Mouse (Mus musculus): Measurements from ENCODE around the gene A230050P20Rik. TPM values are rescaled to one million over a fixed set of nuclear protein-coding genes. Genes with fewer than 3 reads are reported as not detected.

A230050P20Rik gene
- polyA plus RNA-seq, 1 experiment from 2014 or later: 4.8 TPM

- no peaks in the 10 kb centered on the region for H3K4me1 ChIP-seq (replicated peaks)
- DNase-seq: no peak
- H3K4me3 ChIP-seq (replicated peaks): no peak overlapping the region
- 23% methylated on average over 2 of the region's 2 CpGs for WGBS (ENCODE audit: insufficient replicate concordance)
- H3K36me3 ChIP-seq: no peaks in the 10 kb centered on the region
- no peaks in the 10 kb centered on the region for H3K27me3 ChIP-seq
- H3K9me3 ChIP-seq (replicated peaks): no peaks in the 10 kb centered on the region
- H3K4me2 ChIP-seq: no peak overlapping the region
- H3K27ac ChIP-seq: no peak overlapping the region
- H3K9ac ChIP-seq: no peak overlapping the region
- ATAC-seq (ENCODE audit: low read depth): no peak
Measured at GRCm38 (mm10) chr9:20842670-20843069, 25.8 kb upstream of the A230050P20Rik start.

- Histone ChIP-seq H3K4me1 (replicated peaks) (no peaks in the 10 kb centered on the region), H3K27me3 (no peaks in the 10 kb centered on the region), H3K9ac (no peak overlapping the region), H3K9me3 (replicated peaks) (no peaks in the 10 kb centered on the region), H3K4me2 (no peak overlapping the region), H3K27ac (no peak overlapping the region), H3K4me3 (replicated peaks) (no peak overlapping the region), H3K36me3 (no peaks in the 10 kb centered on the region)
- WGBS (ENCODE audit: insufficient replicate concordance): 63% methylated on average over 2 of the region's 2 CpGs
- ATAC-seq (ENCODE audit: low read depth) (no peak), DNase-seq (no peak)
Measured at GRCm38 (mm10) chr9:20850179-20850578, 18.3 kb upstream of the A230050P20Rik start.

GRCm38 (mm10) chr9:20857131-20857530, 11.3 kb upstream of the A230050P20Rik start:
- H3K4me3 ChIP-seq (replicated peaks): no peak overlapping the region
- H3K9me3 ChIP-seq (replicated peaks): no peaks in the 10 kb centered on the region
- H3K27me3 ChIP-seq: 0 out of 2 replicates have a peak, but pooled peaks cover 3% of the 10 kb centered on the region
- H3K9ac ChIP-seq: no peak overlapping the region
- DNase-seq: peak; percentile 55
- no peak for ATAC-seq (ENCODE audit: low read depth)
- H3K36me3 ChIP-seq: no peaks in the 10 kb centered on the region
- no peaks in the 10 kb centered on the region; the same call in 1 of the 2 replicates for H3K4me1 ChIP-seq (replicated peaks)
- no peak overlapping the region for H3K4me2 ChIP-seq
- no peak overlapping the region for H3K27ac ChIP-seq
- WGBS (ENCODE audit: insufficient replicate concordance): 3% methylated on average over 6 of the region's 6 CpGs

GRCm38 (mm10) chr9:20859926-20860325, 8.5 kb upstream of the A230050P20Rik start:
- no peak for DNase-seq
- Histone ChIP-seq H3K4me1 (replicated peaks) (no peaks in the 10 kb centered on the region; the same call in 1 of the 2 replicates), H3K27ac (no peak overlapping the region), H3K9me3 (replicated peaks) (no peaks in the 10 kb centered on the region), H3K4me2 (no peak overlapping the region), H3K27me3 (0 out of 2 replicates have a peak, but pooled peaks cover 3% of the 10 kb centered on the region), H3K36me3 (no peaks in the 10 kb centered on the region), H3K9ac (no peak overlapping the region), H3K4me3 (replicated peaks) (no peak overlapping the region)
- no peak for ATAC-seq (ENCODE audit: low read depth)
- 45% methylated on average over 6 of the region's 6 CpGs for WGBS (ENCODE audit: insufficient replicate concordance)

GRCm38 (mm10) chr9:20861821-20862220, 6.6 kb upstream of the A230050P20Rik start:
- Histone ChIP-seq H3K4me2 (no peak overlapping the region), H3K27ac (no peak overlapping the region), H3K4me1 (replicated peaks) (no peaks in the 10 kb centered on the region; the same call in 1 of the 2 replicates), H3K4me3 (replicated peaks) (no peak overlapping the region), H3K9me3 (replicated peaks) (no peaks in the 10 kb centered on the region), H3K36me3 (no peaks in the 10 kb centered on the region), H3K9ac (no peak overlapping the region), H3K27me3 (peaks cover 11% of the 10 kb centered on the region; the same call in 1 of the 2 replicates)
- 6% methylated on average over 4 of the region's 4 CpGs for WGBS (ENCODE audit: insufficient replicate concordance)
- ATAC-seq (ENCODE audit: low read depth): no peak
- DNase-seq: no peak

GRCm38 (mm10) chr9:20862225-20862624, 6.2 kb upstream of the A230050P20Rik start:
- Histone ChIP-seq H3K9ac (no peak overlapping the region), H3K36me3 (no peaks in the 10 kb centered on the region), H3K4me1 (replicated peaks) (no peaks in the 10 kb centered on the region; the same call in 1 of the 2 replicates), H3K27me3 (peaks cover 15% of the 10 kb centered on the region), H3K27ac (no peak overlapping the region), H3K4me2 (no peak overlapping the region), H3K4me3 (replicated peaks) (no peak overlapping the region), H3K9me3 (replicated peaks) (no peaks in the 10 kb centered on the region)
- no peak for DNase-seq
- ATAC-seq (ENCODE audit: low read depth): no peak
- 34% methylated on average over 4 of the region's 4 CpGs for WGBS (ENCODE audit: insufficient replicate concordance)

- no peak overlapping the region for H3K4me3 ChIP-seq (replicated peaks)
- H3K27ac ChIP-seq: no peak overlapping the region
- 33% methylated on average over 3 of the region's 3 CpGs for WGBS (ENCODE audit: insufficient replicate concordance)
- no peak overlapping the region for H3K4me2 ChIP-seq
- H3K9ac ChIP-seq: no peak overlapping the region
- H3K9me3 ChIP-seq (replicated peaks): no peaks in the 10 kb centered on the region
- no peak for DNase-seq
- no peaks in the 10 kb centered on the region for H3K36me3 ChIP-seq
- H3K27me3 ChIP-seq: peaks cover 37% of the 10 kb centered on the region
- no peak for ATAC-seq (ENCODE audit: low read depth)
- H3K4me1 ChIP-seq (replicated peaks): peaks cover 12% of the 10 kb centered on the region
Measured at GRCm38 (mm10) chr9:20866879-20867278, 1.6 kb upstream of the A230050P20Rik start.

GRCm38 (mm10) chr9:20869246-20869645, 804 bp downstream of the A230050P20Rik start:
- H3K9ac ChIP-seq: peak overlapping the region; percentile 65
- WGBS (ENCODE audit: insufficient replicate concordance): 4% methylated on average over 19 of the region's 19 CpGs
- peak overlapping the region; percentile 63 for H3K4me3 ChIP-seq (replicated peaks)
- no peaks in the 10 kb centered on the region for H3K9me3 ChIP-seq (replicated peaks)
- peaks cover 37% of the 10 kb centered on the region for H3K27me3 ChIP-seq
- H3K27ac ChIP-seq: no peak overlapping the region
- peak overlapping the region; percentile 72 for H3K4me2 ChIP-seq
- no peak for DNase-seq
- peaks cover 12% of the 10 kb centered on the region for H3K4me1 ChIP-seq (replicated peaks)
- no peak for ATAC-seq (ENCODE audit: low read depth)
- peaks cover 5% of the 10 kb centered on the region for H3K36me3 ChIP-seq

GRCm38 (mm10) chr9:20870211-20871173, 2.0 kb downstream of the A230050P20Rik start:
- Histone ChIP-seq H3K4me3 (replicated peaks) (no peak overlapping the region), H3K9ac (no peak overlapping the region), H3K9me3 (replicated peaks) (no peaks in the 10 kb centered on the region), H3K4me1 (replicated peaks) (peaks cover 12% of the 10 kb centered on the region), H3K27ac (no peak overlapping the region), H3K27me3 (peaks cover 37% of the 10 kb centered on the region), H3K4me2 (no peak overlapping the region), H3K36me3 (peaks cover 5% of the 10 kb centered on the region)
- DNase-seq (no peak), ATAC-seq (ENCODE audit: low read depth) (no peak)
- 68% methylated on average over 12 of the region's 12 CpGs for WGBS (ENCODE audit: insufficient replicate concordance)

GRCm38 (mm10) chr9:20872991-20873390, 4.5 kb downstream of the A230050P20Rik start:
- no peak overlapping the region for H3K4me2 ChIP-seq
- no peak overlapping the region for H3K9ac ChIP-seq
- H3K27me3 ChIP-seq: peaks cover 18% of the 10 kb centered on the region
- H3K4me1 ChIP-seq (replicated peaks): peaks cover 23% of the 10 kb centered on the region
- no peak overlapping the region for H3K27ac ChIP-seq
- WGBS (ENCODE audit: insufficient replicate concordance): 72% methylated on average over 10 of the region's 10 CpGs
- no peak overlapping the region for H3K4me3 ChIP-seq (replicated peaks)
- DNase-seq (no peak), ATAC-seq (ENCODE audit: low read depth) (no peak)
- no peaks in the 10 kb centered on the region for H3K9me3 ChIP-seq (replicated peaks)
- peaks cover 5% of the 10 kb centered on the region for H3K36me3 ChIP-seq

- no peak overlapping the region for H3K27ac ChIP-seq
- peaks cover 14% of the 10 kb centered on the region for H3K27me3 ChIP-seq
- ATAC-seq (ENCODE audit: low read depth): no peak
- no peak overlapping the region for H3K4me2 ChIP-seq
- H3K36me3 ChIP-seq: peaks cover 5% of the 10 kb centered on the region
- H3K4me1 ChIP-seq (replicated peaks): peaks cover 22% of the 10 kb centered on the region
- WGBS (ENCODE audit: insufficient replicate concordance): 75% methylated on average over 12 of the region's 12 CpGs
- H3K9ac ChIP-seq: no peak overlapping the region
- no peak for DNase-seq
- no peaks in the 10 kb centered on the region for H3K9me3 ChIP-seq (replicated peaks)
- no peak overlapping the region for H3K4me3 ChIP-seq (replicated peaks)
Measured at GRCm38 (mm10) chr9:20873521-20873920, 5.1 kb downstream of the A230050P20Rik start.

Measured in liver, embryonic 13.5 days (tissue).